Mouse (Mus musculus) neural tube, embryonic 14.5 days (tissue): ENCODE results near the gene Gm5891. TPM values are rescaled to one million over a fixed set of nuclear protein-coding genes. Genes with fewer than 3 reads are reported as not detected.
"Not testable (repeated sequence)": the region's sequence is repeated elsewhere in the genome, so short reads cannot be mapped to it uniquely, and the experiment has no call there.

Source experiments
- ATAC-seq: fragments of 200-750 bp; cut with Nextera tagmentation; 2 replicates; pipeline ENCODE4 v1.8.0; 2017; ENCODE audit warnings: low read depth, mild to moderate bottlenecking, moderate TSS enrichment, moderate library complexity
- H3K27ac ChIP-seq: fragments of 300-500 bp; sonication (generic); 2 replicates; pipeline ENCODE4 v1.5.1; 2014; ENCODE audit warnings: low read depth, mild to moderate bottlenecking, control low read depth, low read length, moderate library complexity, mixed read lengths
- H3K27me3 ChIP-seq: fragments of 300-500 bp; sonication (generic); 2 replicates; pipeline ENCODE4 v1.6.1; 2014; ENCODE audit warnings: low read length; ENCODE audit not compliant: control insufficient read depth, insufficient read depth
- H3K36me3 ChIP-seq: fragments of 300-500 bp; sonication (generic); 2 replicates; pipeline ENCODE4 v1.6.1; 2014; ENCODE audit warnings: low read length, mixed read lengths; ENCODE audit not compliant: control insufficient read depth, insufficient read depth
- H3K4me1 ChIP-seq: fragments of 300-500 bp; sonication (generic); 2 replicates; pipeline ENCODE4 v1.6.1; 2014; ENCODE audit warnings: low read length; ENCODE audit not compliant: control insufficient read depth, insufficient read depth
- H3K4me2 ChIP-seq: fragments of 300-500 bp; sonication (generic); 2 replicates; pipeline ENCODE4 v1.6.1; 2014; ENCODE audit warnings: mild to moderate bottlenecking, low read depth, low read length, control low read depth
- H3K4me3 ChIP-seq: fragments of 300-500 bp; sonication (generic); 2 replicates; pipeline ENCODE4 v1.5.1; 2014; ENCODE audit warnings: low read depth, low read length, control low read depth, mixed read lengths
- H3K9ac ChIP-seq: fragments of 300-500 bp; sonication (generic); replicated peaks from 2 replicates; pipeline ENCODE4 v1.6.1; 2014; ENCODE audit warnings: low read depth, mild to moderate bottlenecking, control low read depth, low read length, mixed read lengths
- H3K9me3 ChIP-seq: fragments of 300-500 bp; sonication (generic); 2 replicates; pipeline ENCODE4 v1.6.1; 2016; ENCODE audit warnings: low read length; ENCODE audit not compliant: control insufficient read depth
- WGBS: fragments of 180-500 bp; shearing (Covaris S2); extraction: QIAGEN DNeasy Blood & Tissue Kit; methylation state at CpG from one replicate; pipeline ENCODE4 v1.1.7; 2014; 5-methylcytosine and 5-hydroxymethylcytosine counted together
- polyA plus RNA-seq: library from polyadenylated mRNA; unstranded; fragments of >200 nt; fragmentation: Nextera tagmentation; extraction: Ambion mirVana; gene quantifications from 2 replicates; pipeline ENCODE4 v1.2.1, GENCODE M21; 2014

Gm5891 gene
- polyA plus RNA-seq, result not detected in 2 replicates

DNA sequence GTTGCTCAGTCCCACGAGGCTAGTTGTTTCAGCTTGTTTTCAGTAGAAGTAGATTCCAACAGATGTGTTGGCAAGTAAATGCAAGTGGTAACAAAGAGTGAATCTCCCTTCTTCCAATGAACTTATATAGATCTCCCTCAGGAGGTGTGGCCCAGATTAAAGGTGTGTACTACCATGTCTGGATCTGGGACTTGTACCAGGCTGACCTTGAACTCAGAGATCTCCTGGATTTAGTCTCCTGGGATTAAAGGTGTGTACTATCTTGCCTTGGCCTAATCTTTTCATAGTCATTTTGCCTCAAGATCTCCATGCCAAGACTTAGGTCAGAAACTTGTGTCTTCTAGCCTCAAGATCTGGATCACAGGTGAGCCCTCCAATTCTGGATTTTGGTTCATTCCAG is at the start of gene Gm5891:
Gene Gm5891 (minus strand): TSS at position 101 of the 400 bp plus-strand sequence.
- not testable (repeated sequence) for H3K4me1 ChIP-seq, H3K4me2 ChIP-seq, H3K36me3 ChIP-seq, H3K4me3 ChIP-seq, H3K27ac ChIP-seq, H3K27me3 ChIP-seq, H3K9me3 ChIP-seq, ATAC-seq, H3K9ac ChIP-seq
- no CpG with 5 or more reads among the region's 1 CpGs for WGBS

Other genes with a start within 250 kb of the Gm5891 start
- not detected in 2 replicates for gene Gm4175, start 159.8 kb downstream of the Gm5891 start, polyA plus RNA-seq
- gene Gm4177, start 124.6 kb downstream of the Gm5891 start, polyA plus RNA-seq, result not detected in 2 replicates
- not detected in 2 replicates for gene Vmn1r135, start 88.9 kb downstream of the Gm5891 start, polyA plus RNA-seq
- not detected in 2 replicates for gene Gm5725, start 77.0 kb downstream of the Gm5891 start, polyA plus RNA-seq
- gene Vmn1r137, start 73.3 kb upstream of the Gm5891 start, polyA plus RNA-seq, result not detected in 2 replicates
- not detected in 2 replicates for gene Vmn1r138, start 107.6 kb upstream of the Gm5891 start, polyA plus RNA-seq
- not detected in 2 replicates for gene Gm6176, start 135.0 kb upstream of the Gm5891 start, polyA plus RNA-seq
- not detected in 2 replicates for gene Vmn1r139, start 147.8 kb upstream of the Gm5891 start, polyA plus RNA-seq
- gene Gm16451, start 197.0 kb upstream of the Gm5891 start, polyA plus RNA-seq, result not detected in 2 replicates
- not detected in 2 replicates for gene Gm10666, start 213.4 kb upstream of the Gm5891 start, polyA plus RNA-seq
- gene Vmn1r142, start 242.7 kb upstream of the Gm5891 start, polyA plus RNA-seq, result not detected in 2 replicates